Mouse (Mus musculus) MEL-GATA-1-ER (cell line): ENCODE measurements around the gene Aak1.
A peak's percentile ranks its signal among the peaks of the same experiment; 100 is the strongest.

ENCODE experiments used
- DNase-seq: peaks from one replicate; pipeline ENCODE4 v3.0.0-alpha.2; 2012; ENCODE audit warnings: low read depth; ENCODE audit errors: extremely low read depth

Gene Aak1

DNA sequence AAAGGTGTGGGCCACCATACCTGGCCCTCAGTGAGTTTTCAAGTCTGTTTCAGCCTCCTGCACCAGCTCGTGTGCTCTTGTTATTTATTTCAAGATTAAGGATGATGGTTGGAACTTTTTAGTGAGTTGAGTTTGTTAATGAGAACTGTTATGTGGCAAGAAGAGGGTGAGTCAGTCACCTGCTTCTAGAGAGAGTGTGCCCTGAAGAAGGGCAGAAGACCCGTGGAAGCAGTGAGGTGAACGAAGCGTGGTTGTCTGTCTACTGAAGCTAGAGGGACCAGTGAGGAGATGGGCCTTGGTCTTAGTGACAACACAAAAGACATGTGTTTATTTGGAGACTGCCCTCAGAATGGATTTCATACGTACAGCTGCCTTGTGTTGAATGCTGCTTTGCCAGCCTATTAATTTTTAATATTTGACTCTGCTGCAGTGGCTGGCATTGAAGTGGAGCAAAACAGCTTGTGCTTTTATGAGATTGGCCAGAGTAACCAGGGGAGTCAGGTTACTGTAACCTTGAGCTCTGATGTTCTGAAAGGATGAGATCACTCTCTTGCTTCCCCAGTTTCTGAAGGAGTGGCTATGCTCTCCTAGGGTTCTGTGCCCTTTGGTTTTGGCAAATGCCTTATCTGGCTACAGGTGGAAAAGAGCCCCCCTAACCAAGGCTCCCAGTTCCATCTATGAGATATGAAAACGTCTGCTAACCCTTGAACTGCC, 36.7 kb downstream of the Aak1 start:
- no peak for DNase-seq

DNA sequence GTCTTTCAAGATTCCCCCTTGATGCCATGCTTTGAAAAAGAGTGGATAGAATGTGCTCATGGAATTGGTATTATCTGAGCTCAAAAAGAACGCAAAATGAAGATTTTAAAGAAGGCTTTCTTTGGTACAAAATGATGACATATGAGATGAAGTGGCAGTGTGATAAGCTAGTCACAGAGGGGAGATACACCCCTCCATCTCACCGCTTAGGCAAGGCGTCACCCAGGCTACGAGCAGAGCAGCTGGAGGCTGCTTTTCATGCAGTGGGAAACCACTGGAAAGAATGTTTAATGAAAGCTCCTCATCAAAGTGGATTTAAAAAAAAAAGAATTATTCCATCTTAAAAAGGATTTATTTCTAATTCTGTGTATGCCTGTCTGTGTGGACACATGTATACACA, 37.5 kb downstream of the Aak1 start:
- no peak for DNase-seq

DNA sequence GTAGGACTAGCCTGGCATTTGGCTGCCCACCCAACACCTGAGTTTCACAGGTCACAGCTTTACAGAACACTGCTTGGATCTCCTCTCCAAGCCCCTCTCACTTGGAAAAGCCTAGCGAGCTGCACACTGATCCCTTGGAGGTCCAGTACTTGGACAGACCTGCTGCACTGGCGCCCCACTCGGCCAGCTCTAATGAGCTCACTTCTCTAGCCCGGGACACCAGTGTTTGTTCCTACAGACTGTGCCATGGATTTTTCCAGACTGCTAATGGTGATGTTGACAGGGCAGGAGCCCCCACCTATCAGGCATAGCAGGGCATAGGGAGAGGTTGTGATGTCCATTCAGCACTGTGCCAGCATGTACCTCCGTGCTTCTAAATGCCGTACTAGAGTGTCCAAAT, 48.2 kb downstream of the Aak1 start:
- DNase-seq, result no peak

DNA sequence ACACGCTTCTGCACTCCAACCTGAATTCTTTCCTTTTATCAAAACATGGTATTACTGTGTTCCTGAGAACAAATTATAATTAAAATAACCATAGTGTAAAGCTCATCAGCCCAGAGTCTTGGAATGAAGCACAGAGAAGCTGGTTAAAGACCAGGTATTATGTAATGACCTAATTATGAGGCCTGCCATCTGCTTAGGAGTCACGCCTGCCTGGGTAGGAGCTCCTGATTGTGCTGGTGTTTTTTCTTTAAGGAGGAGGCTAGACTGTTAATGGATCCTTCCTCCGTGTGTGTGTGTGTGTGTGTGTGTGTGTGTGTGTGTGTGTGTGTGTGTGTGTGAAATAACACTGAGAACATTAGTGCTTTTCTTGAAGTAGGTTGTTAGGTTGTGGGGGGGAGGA, 49.7 kb downstream of the Aak1 start:
- no peak for DNase-seq

DNA sequence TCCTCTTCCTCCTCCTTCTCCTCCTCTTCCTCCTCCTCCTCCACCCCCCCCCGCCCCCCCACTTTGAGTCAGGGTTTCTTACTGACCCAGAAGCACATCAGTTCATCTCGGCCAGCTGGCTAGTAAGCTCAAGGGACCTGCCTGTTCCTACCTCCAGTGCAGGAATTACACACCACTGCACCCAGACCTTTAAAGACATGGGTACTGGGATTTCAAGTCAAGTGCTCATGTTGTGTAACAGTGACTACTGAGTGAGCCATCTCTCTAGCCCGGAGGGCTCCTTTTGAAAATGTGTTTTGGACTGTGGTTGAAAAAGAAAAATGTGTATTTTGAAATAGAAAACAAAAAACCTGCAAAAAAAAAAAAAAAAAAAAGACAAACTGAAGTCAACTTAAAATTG, 50.6 kb downstream of the Aak1 start:
- DNase-seq, result no peak

DNA sequence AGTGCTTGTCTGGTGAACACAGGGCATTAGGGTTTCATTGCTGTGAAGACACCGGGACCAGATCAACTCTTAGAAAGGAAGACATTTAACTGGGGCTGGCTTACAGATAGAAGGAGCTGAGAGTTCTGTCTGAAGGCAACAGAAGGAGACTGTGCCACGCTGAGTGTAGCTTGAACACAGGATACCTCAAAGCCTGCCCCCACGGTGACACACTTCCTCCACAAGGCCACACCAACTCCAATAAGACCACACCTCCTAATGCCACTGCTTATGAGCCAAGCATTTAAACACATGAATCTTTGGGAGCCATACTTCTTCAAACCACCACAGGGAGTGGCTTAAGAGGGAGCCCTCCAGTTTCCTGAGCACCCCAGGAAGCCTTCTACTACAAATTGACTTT, 51.2 kb downstream of the Aak1 start:
- DNase-seq, result no peak

DNA sequence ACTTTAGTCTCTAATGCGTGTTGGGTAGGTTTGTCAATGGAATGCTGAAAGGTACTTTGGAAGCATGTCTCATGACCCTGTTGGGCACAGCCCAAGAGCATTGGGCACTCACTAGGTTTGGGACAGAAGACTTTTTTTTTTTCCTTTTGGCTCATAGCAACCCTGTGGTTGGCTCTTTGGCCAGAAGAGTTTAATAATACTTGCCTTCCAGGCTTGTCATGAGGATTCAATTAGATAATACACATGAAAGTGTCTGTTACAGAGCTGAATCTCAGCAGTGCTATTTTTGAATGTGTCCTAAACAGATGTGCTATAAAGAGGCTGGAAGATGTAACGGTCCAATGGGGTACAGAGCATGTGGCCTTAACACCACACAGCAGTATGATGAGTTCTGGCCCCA, 56.2 kb downstream of the Aak1 start:
- no peak for DNase-seq

DNA sequence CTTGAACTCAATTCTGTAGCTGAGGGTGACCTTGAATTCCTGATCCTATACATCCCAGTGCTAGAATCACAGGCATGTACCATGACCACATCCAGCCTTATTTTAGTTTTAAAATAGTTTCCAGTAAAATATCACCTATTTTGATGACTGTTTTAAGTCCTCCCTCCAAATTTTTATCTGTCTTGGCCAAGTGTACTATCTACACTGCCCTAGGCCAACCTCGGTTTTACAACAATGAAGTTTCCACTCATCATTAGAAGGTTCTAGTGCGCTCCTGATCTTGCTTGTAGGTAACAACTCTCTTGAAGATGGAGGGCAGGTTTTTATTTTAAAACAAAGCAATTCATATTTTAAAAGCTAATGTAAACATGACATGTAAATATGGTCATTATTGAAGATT, 57.9 kb downstream of the Aak1 start:
- no peak for DNase-seq

DNA sequence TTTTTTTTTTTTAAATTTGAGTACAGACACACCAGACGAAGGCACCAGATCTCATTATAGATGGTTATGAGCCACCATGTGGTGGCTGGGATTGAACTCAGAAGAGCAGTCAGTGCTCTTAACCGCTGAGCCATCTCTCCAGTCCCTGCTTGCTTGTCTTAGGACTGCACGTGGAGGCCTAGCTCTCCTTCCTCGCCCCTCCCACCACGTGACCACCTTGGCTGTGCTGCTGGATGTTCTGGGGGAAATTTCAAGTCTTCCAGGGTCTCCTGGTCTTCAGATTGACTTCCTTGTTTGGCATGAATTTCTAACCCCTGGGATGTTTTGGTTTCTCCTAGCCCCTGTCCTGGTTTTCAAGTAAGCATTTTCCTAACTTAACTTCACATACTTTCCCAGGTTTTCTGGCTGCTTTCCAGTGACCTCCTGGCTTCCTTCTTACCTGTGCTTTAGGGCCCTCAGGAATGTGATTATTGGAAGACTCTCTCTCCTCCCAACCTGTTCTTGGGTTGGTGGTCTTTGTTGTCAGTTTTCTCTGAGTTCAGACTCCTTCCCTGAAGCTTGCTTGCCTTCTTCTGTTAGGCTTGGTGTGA, 59.3 kb downstream of the Aak1 start:
- DNase-seq, result no peak

DNA sequence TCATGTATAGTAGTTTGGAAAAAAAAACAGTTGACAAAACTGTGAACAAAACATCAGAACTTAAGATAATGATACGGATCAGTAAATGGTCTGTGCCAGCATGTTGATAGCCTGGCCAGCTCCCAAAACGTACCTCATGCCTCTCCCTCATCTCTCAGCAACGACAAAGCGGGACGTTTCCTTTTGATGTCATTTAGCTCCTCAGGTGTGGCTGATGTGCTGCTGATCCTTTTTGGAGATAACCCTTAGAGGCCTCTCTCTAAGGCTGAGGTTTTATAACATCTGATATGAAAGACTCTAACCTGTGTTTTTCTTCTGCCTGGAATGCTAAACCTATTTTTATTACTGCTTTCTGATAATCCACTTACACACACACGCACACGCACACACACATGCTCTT, 60.6 kb downstream of the Aak1 start:
- no peak for DNase-seq

DNA sequence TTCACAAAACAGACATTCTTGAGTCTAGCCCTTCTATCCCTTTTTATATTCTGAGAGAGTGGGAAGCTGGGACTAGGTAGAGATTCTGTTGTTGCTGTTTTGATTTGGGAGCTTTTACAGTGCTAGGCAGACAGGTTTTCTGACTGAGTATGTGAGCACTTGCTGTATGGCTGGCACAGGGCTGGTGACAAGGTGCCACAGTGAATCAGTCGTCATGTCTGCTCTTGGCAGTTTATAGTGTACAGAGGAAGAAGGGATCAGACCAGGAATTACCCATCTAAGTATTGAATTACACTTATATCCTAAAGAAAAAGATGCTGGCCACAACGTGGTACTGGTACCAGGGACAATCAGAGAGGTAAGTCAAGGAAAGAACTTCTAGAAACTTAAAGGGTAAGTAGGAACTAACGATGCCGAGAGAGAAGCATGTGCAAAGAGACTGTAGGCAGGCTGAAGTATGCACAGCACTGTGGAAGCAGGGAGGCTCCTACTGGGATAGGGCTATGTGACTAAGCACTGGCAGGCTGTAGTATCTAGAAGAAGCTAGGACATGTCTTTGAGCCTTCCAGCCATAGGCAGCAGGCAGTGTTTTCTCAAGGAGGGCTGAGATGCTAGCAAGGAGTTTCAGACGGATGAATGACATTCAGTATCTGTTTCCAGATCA, 67.0 kb downstream of the Aak1 start:
- DNase-seq, result no peak

DNA sequence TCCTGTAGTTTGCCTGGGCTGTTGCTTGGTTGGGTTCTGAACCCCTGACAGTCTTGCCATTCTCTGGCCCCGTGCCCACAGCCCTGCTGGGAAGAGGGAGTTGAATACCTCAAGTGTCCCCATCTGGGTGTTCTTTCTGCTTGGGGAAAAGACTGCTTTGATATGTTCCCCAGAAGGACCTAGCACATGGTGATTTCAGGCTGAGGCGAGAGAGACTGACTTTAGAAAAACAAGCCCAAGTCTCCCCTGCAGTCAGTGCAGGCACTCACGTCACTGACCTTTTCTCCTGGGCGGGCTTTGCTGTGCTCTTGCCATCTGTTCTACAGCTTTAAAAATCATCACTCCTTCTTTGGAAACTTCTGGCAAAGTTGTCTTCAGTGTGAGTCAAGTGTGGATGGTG, 67.9 kb downstream of the Aak1 start:
- no peak for DNase-seq

DNA sequence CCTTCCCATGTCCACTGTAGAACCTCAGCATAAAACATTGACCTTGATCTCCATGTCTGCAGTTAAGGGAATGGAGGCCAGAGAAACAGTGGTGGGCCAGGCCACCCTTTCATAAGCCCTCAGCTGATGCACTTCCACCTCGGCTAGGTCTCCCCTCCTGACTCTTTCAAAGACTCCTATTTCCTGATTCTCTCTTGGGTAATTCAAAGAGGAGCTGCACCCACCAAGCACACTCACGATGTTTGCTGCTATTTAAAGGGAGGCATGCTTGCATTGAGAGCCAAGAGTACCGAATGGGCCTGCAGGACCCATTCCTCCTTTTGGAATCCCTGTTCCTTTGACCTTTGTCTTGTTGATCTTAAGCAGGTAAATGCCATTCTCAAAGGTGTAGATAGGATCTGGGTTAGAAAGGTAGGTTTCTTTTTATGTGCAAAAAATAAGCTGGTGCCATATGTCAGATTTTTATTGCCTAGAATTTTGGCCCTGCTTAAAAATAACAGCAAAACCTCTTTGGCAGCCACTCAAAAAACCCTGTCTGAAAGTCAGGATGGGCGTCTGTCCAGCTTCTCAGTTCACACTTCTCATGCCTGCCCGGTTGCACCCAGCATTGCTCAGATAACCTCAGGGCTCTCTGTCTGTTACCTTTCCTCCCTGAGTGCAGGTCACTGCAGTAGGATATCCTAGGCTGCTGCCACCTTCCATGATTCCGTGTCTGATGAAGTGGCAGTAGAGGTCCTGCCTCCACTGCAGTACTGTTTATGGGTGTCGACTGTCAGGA, 68.9 kb downstream of the Aak1 start:
- no peak for DNase-seq

DNA sequence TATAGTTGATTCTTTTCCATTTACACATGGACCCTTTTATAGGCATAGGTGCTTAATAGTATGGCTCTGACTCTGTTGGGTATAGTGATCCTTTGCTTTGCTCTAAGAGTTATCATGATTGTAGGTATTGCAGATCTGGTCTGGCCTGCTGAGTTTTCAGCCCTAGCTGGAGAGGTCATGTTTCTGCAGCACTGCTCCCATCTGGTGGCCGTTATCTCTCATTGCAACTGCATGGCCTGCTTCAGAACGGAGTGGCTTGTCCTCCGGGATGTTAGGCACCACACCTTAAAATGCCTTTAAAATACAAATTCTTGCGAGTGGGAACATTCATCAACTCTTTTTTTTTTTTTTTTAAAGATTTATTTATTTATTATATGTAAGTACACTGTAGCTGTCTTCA, 72.6 kb downstream of the Aak1 start:
- DNase-seq, result peak; percentile 20

DNA sequence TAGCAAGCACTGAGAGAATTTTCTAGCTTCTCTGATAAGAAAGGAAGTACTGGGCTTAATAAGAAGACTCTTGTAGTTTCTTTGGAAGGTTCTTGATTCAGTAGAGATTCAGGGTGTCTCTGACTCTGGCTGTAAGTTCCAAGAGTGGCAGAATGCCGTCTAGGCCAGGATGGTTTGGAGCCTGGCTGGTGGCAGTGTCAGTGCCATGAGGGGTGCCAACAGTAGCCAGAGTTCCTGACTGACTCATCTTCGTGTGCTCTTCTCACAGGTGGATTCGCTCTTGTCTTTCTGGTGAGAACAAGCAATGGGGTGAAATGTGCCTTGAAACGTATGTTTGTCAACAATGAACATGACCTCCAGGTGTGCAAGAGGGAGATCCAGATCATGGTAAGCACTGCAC, 75.4 kb downstream of the Aak1 start:
- DNase-seq, result no peak

DNA sequence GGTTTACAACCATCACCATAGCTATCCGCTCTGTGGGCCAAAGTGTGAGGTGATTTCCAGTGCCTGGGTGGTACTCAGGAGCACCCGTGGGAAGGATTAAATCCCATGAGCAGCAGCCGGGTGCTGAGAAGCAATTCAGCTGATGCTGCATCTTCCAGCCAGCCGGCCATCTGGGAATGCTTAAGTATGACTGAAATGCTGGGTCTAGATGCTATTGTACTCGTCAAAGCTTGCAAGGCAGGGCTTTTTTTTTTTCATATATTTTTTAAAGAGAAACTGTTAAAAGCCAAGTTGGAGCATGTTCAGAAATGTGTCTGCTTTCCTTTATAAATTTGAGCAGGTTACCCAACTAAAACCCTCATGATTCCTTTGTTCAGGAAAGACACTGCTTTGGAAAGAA, 85.2 kb downstream of the Aak1 start:
- DNase-seq, result no peak

DNA sequence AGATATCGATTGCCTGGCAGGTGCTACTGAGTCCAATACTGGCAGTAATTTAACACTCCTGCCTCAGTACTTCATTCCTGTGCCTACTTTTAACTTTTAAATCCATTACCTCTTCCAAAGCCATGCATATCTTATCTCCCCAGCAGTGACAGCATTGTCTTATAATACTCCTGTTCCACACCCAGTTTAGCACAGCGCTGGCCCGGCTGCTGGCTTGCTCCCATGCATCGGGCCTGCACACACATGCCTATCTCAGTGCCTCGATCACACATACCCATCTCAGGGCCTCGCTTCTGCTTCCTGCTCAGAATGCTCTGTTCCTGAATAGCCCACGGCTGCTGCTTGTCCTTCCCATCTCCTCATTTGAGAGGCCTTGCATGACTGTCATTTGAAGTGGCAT, 90.5 kb downstream of the Aak1 start:
- peak; percentile 12 for DNase-seq

DNA sequence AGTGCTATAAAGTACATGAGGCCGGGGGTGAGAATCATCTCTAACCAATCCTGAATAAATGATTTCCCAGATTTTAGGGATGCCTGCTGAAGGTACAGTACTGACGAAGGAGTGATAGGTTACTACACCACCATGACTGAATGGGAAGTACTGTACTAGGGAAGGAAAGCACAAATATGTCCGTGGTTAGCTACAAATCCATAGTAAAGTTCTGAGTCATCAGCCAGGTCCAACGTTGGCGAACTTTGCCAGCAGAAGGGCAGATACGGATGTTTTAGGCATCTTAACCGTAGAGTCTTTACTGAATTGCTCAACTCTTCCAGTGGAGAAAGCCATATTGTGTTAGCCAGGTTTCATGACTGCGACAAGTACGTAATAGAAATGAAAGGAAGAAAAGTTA, 91.6 kb downstream of the Aak1 start:
- no peak for DNase-seq

DNA sequence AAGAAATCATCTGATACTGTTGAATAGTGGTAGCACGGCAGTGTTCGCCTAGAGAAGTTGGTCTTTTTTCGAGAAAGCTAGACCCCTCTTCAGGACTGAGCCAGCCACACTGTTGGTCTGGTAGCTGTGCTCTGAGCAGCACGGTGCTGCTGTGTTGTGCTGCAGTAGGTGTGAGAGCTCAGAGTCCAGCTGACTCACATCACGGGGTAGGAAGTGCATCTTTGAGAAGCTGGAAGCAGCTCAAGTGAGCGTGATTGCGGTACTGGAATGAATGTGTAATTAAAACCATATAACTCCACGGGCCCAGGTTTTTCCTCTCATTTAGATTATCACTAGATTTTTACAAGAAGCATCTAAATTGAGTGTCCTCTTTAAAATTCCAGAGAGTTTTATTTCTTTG, 97.8 kb downstream of the Aak1 start:
- DNase-seq, result no peak

DNA sequence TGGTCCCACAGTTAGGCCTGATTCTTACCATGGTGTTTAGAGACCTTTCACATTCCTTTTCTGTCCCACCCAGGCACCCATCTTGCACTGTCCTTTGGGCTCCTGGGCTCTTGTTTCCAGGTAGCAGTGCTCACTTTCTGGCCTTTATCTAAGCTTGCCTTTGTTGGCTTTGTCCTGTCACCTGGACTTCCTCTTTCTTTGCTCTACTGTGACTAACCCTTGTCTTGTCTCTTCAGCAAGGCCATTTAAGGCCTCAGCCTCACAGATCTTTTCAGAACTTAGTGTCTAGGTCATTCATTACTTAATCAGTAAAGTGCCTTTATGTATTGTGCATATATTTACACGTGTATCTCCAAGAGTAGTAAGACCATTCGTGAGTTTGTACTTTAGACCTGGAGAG, 99.4 kb downstream of the Aak1 start:
- peak; percentile 45 for DNase-seq

DNA sequence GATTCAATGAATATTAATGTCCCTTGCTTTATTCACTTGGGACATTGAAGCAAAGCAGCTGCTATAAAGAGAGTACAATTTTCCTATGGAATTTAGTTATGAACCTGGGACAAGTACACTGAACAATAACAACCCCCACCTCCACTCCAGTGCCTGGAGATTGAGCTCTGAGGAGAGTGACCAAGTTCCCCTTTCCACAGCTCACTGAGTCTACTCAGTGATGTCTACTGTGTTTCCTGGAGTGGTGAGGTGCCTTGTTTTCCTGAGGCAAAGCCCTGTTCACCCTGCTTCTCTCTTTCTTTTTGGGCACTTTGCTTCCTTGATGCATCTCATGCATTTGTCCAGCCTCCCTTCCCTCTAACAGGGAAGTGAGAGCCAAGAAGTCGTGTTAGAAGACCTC, 100.8 kb downstream of the Aak1 start:
- no peak for DNase-seq

DNA sequence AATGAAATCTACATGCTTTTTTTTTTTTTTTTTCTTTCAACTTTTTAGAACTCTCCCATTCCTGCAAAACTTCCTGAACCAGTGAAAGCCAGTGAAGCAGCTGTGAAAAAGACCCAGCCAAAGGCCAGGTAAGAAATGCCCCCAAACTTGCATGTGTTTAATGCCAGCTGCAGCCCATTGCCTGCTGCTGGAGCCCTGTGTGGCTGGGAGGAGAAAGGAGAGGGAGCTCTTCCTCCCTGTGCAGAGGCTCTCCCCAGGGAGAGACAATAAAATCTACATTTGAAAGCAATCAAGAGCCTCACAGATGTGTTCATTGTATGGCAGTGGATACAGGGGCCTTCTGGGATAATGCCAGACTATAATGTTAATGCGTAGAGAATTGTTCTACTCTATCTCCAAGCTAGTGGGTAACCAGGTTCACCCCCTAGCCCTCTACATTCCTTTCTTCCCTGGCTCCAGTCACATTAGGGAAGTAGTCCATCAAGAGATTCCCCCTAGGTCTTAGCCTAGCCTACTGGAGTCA, 101.5 kb downstream of the Aak1 start:
- no peak for DNase-seq
